Mouse (Mus musculus) CD4-positive, CD25-positive, alpha-beta regulatory T cell, adult 2 months (primary cell): ENCODE measurements around the gene Rara.

Experiments used
- DNase-seq: peaks from one replicate; pipeline ENCODE4 v3.0.0-alpha.2; 2012; ENCODE audit warnings: low read depth, low spot score

The Rara gene

DNA sequence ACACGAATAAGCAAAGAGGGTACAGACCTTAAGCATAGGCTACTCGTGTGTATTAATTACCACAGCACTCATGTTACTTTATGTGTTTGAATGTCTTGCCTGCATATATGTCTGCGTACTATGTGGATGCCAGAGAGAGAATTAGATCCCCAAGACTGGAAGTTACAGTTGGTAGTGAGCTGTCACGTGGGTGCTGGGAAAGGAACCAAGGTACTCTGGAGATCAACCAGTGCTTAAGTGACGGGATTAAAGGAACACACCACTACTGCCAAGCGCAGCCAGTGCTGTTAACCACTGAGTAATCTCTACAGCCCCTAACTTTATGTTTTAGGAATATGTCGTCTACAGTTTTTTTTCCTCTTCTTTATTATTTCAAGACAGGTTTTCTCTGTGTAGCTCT, 68.4 kb downstream of the Rara start:
- no peak for DNase-seq

- no peak for DNase-seq
Measured at GRCm38 (mm10) chr11:98997659-98998058, 70.0 kb downstream of the Rara start.

DNA sequence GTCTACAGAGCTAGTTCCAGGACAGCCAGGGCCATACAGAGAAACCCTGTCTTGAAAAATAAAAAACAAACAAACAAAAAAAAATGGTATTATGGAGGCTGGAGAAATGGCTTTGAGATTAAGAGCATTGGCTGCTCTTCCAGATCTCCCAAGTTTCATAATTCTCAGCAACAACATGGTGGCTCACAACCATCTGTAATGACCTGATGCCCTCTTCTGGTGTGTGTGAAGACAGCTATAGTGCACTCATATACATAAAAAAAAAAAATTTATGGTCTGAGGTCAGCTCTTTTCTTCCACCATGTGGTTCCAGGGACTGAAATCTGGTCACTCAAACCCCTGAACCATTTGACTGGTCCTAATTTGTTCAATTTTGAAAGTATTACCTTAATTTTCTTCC, 71.2 kb downstream of the Rara start:
- no peak for DNase-seq

GRCm38 (mm10) chr11:98999243-98999642, 71.6 kb downstream of the Rara start:
- DNase-seq, result no peak

- no peak for DNase-seq
Measured at GRCm38 (mm10) chr11:99006788-99007187, 79.2 kb downstream of the Rara start.

DNA sequence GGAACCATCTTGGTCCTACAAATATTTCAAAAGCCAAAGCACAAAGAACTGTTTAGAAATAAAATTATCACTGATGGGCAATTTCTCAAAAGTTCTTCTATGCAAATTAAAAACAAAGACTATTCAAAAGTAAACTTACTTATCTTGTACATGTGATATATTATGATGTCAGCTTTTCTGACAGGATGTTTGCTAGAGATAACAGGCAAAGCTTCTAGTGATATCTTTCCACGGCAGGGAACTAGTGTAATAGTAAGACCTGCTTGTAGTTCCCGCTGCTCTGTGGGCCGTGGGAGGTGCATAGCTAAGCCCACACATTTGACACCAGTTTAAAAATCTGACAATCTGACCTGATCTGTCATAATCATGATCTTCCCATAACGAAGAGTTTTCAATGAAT, 82.5 kb downstream of the Rara start:
- peak; percentile 45 for DNase-seq

GRCm38 (mm10) chr11:99010706-99011105, 83.1 kb downstream of the Rara start:
- no peak for DNase-seq

GRCm38 (mm10) chr11:99013856-99014255, 86.2 kb downstream of the Rara start:
- DNase-seq, result no peak

- no peak for DNase-seq
Measured at GRCm38 (mm10) chr11:99019844-99020243, 92.2 kb downstream of the Rara start.

DNA sequence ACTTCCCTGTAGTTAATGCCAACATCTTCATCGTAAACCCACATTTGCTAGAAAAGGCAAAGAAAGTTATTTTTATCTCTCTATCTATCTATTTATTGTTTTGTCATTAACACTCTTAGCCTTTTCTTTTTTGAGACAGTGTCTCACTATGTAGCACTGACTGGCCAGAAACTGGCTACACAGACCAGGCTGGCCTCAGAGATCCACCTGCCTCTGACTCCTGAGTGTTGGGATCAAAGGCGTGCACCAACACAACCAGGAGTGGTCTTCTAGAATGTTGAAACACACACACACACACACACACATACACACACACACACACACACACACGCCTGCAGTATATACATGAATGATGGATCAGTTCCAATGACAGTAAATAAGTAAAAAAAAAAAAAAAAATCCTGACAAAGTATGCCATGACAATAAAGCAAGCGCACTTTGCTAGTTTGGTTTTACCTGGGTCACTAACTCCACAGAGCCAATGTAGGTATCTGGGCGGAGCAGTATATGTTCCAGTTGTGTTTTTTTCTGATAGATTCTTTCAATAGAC, 94.8 kb downstream of the Rara start:
- DNase-seq, result no peak

GRCm38 (mm10) chr11:99023094-99023493, 95.5 kb downstream of the Rara start:
- DNase-seq, result no peak

DNA sequence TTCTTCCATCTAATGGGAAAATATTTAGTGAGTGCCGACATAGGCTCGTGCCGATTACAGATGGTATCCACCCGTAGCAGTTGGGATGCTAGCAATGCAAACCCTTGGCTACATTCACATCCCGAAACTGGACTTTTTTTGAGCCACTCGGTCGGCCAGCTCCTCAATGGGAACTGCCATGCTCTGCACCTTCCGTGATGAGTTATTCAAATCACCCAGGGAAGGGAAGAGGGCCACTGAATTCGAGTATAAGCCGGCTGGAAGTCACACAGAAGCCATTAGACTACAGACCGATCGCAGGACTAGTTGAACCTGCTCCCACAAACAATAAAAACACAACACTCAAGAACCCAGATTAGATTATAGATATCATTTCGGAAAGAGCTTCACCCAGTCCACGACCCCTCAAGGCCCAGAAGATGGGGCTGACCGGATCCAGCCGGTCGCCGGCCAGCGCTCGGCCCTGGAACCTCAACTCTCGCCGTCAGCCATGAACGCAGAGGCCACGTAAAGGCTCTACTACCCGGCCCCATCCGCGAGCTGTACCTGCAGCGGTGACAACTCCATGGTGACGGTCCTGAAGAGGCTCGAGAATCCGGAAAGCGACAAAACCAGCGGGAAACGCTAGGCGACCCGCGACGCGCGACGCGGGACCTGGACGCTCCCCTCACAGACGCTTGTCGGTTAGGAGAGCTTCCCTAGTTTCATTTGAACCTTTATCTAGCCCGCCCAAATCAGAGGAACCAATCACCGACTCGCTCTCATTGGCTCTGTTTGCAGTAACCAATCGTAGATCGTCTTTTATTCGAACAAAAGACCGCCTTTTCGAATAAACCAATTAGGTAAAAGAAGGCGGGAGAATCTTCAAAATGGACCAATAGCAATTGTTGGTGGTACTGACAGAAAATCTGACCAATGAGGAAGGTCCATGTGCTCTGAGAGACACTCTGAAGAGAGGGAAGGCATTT, 96.2 kb downstream of the Rara start, which contains the start of gene Top2a:
Top2a (minus strand) TSS at position 690 of the 968 bp plus-strand sequence.
- DNase-seq, result peak; percentile 95
